In the genomic region with DNA sequence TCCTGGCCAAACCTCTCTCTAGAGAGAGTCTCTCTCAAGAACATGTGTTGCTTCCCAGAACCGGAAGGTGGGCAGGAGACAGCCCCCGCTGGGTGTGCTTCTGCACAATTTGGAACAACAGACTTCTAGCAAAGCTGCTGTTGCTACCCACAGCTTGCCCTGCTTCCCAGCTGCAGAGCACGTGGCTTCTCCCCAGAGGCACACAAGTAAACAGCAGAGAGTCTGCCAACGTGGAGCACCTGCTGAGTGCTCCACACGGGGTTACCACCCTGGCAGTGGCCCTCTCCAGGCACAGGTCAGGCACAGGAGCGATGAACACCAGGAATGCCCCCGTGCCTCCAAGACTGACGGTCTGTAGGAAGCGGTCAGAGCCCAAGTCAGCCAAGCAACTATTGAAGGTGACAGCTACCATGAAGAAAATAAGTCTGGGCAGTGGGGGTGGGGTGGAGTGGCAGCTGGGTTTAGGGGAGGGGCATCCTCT, we compare ENCODE assay signal across 10 mouse cellular contexts. TPM values are rescaled to one million over a fixed set of nuclear protein-coding genes. Genes with fewer than 3 reads are reported as not detected.
DNase-seq lines count a peak whose midpoint lies in the region; ATAC-seq lines count a peak whose summit lies in the region.
"Had no signal": no experiment of that assay in that cellular context is flagged by ENCODE, and none has a peak within 500 bp of the region (broad histone marks: within the 10 kb centered on the region; RNA-seq: fewer than 3 reads in every experiment).

No protein-coding gene starts in this region.

- 0 out of 2 replicates have a peak overlapping the region, but pooled peaks have one; percentile 9 for H3K9ac ChIP-seq in limb, embryonic 12.5 days (replicated peaks)
- no peak overlapping the region for H3K9ac ChIP-seq in intestine, embryonic 15.5 days
- H3K9ac ChIP-seq: midbrain, embryonic 12.5 days had no signal

- no peak overlapping the region for H3K4me2 ChIP-seq in limb, embryonic 12.5 days
- H3K4me2 ChIP-seq in intestine, embryonic 15.5 days (replicated peaks): no peak overlapping the region
- H3K4me2 ChIP-seq: midbrain, embryonic 12.5 days had no signal

- H3K9me3 ChIP-seq in limb, embryonic 12.5 days: no peaks in the 10 kb centered on the region
- H3K9me3 ChIP-seq in limb, embryonic 10.5 days (replicated peaks): no peaks in the 10 kb centered on the region
- H3K9me3 ChIP-seq in intestine, embryonic 15.5 days: no peaks in the 10 kb centered on the region
- H3K9me3 ChIP-seq: midbrain, embryonic 12.5 days had no signal

- H3K36me3 ChIP-seq in limb, embryonic 12.5 days: no peaks in the 10 kb centered on the region
- no peaks in the 10 kb centered on the region for H3K36me3 ChIP-seq in limb, embryonic 10.5 days
- H3K36me3 ChIP-seq in intestine, embryonic 15.5 days: no peaks in the 10 kb centered on the region
- H3K36me3 ChIP-seq: midbrain, embryonic 12.5 days had no signal

- no peak overlapping the region for H3K27ac ChIP-seq in limb, embryonic 12.5 days
- H3K27ac ChIP-seq in limb, embryonic 10.5 days: no peak overlapping the region
- H3K27ac ChIP-seq in intestine, embryonic 15.5 days: no peak overlapping the region
- H3K27ac ChIP-seq: midbrain, embryonic 12.5 days had no signal

- H3K4me3 ChIP-seq in limb, embryonic 12.5 days (replicated peaks): no peak overlapping the region
- no peak overlapping the region for H3K4me3 ChIP-seq in limb, embryonic 10.5 days
- H3K4me3 ChIP-seq in intestine, embryonic 15.5 days (replicated peaks): no peak overlapping the region
- H3K4me3 ChIP-seq: midbrain, embryonic 12.5 days had no signal

- WGBS in limb, embryonic 12.5 days: 54% methylated on average over 9 of the region's 9 CpGs
- 75% methylated on average over 9 of the region's 9 CpGs for WGBS in limb, embryonic 10.5 days
- 53% methylated on average over 9 of the region's 9 CpGs for WGBS in intestine, embryonic 15.5 days

- no peak for ATAC-seq in CD4-positive, CD25-positive, alpha-beta regulatory T cell, adult 4 months
- ATAC-seq in limb, embryonic 12.5 days (ENCODE audit: insufficient number of reproducible peaks, insufficient read depth, low FRiP score, low TSS enrichment, low read depth): no peak
- no peak for ATAC-seq in intestine, embryonic 15.5 days

- no peaks in the 10 kb centered on the region; the same call in 1 of the 2 replicates for H3K27me3 ChIP-seq in limb, embryonic 12.5 days
- no peaks in the 10 kb centered on the region for H3K27me3 ChIP-seq in limb, embryonic 10.5 days (ENCODE audit: low read depth, poor library complexity, severe bottlenecking)
- H3K27me3 ChIP-seq in intestine, embryonic 15.5 days (replicated peaks): 0 out of 2 replicates have a peak, but pooled peaks cover 2% of the 10 kb centered on the region
- H3K27me3 ChIP-seq: midbrain, embryonic 12.5 days had no signal

- peaks cover 8% of the 10 kb centered on the region; the same call in 1 of the 2 replicates for H3K4me1 ChIP-seq in limb, embryonic 12.5 days (replicated peaks)
- peaks cover 12% of the 10 kb centered on the region for H3K4me1 ChIP-seq in limb, embryonic 10.5 days
- peaks cover 6% of the 10 kb centered on the region; the same call in 1 of the 2 replicates for H3K4me1 ChIP-seq in intestine, embryonic 15.5 days (replicated peaks)

- DNase-seq in CD4-positive, CD25-positive, alpha-beta regulatory T cell, adult 2 months (ENCODE audit: low read depth, low spot score): peak; percentile 37
- no peak for DNase-seq in limb, embryonic 10.5 days (ENCODE audit: low spot score)
- DNase-seq in left cerebral cortex, adult 8-10 months (ENCODE audit: low spot score in 2 of 2): peak; percentile 30 to 68
- peak; percentile 92 for DNase-seq in thymus, postnatal 0 days (ENCODE audit: low spot score)
- DNase-seq in kidney, postnatal 4 days: no peak
- DNase-seq: adrenal gland, postnatal 36 days had no signal

RNA-seq across cellular contexts. Expression of a gene that starts 26.0 kb away (rescaled TPM):
- polyA plus RNA-seq in CD4-positive, CD25-positive, alpha-beta regulatory T cell, adult 4 months (2017; shearing (Covaris generic)): 10 to 100 TPM in 1 of 2 experiments, 1 to 10 TPM in 1; 6.7 to 11.1 TPM
- polyA plus RNA-seq in limb, embryonic 12.5 days (2016; fragmentation: Nextera tagmentation; extraction: Ambion mirVana): 3.2 and 3.9 TPM in 2 replicates
- 6.4 and 8.9 TPM in 2 replicates for polyA plus RNA-seq in limb, embryonic 10.5 days (2016; fragmentation: Nextera tagmentation; extraction: Ambion mirVana)
- total RNA-seq in left cerebral cortex, adult 8-10 months (2022): 10 to 100 TPM in 2 of 4 experiments, 1 to 10 TPM in 2; 7.8 to 12.1 (median 10.0) TPM
- 33.2 and 34.4 TPM in 2 replicates for polyA plus RNA-seq in thymus, postnatal 0 days (2015; fragmentation: Nextera tagmentation; extraction: Ambion mirVana)
- polyA plus RNA-seq in intestine, embryonic 15.5 days (2015; fragmentation: Nextera tagmentation; extraction: Ambion mirVana): 8.7 and 9.0 TPM in 2 replicates

Comparison
In these comparisons a context has a peak if more than half of its experiments do, and no peak if none do; other contexts are left out.
1. DNase-seq: peak in CD4-positive, CD25-positive, alpha-beta regulatory T cell, adult 2 months (single experiment), left cerebral cortex, adult 8-10 months (2 of 2) and thymus, postnatal 0 days (single experiment); none in limb, embryonic 10.5 days (single experiment) and kidney, postnatal 4 days (0 of 2).